ENCODE assay signal across 21 mouse cellular contexts in genomic region chr15:77340581-77340980, GRCm38 (mm10). TPM values are rescaled to one million over a fixed set of nuclear protein-coding genes. Genes with fewer than 3 reads are reported as not detected.
"Had no signal": no experiment of that assay in that cellular context is flagged by ENCODE, and none has a peak within 500 bp of the region (broad histone marks: within the 10 kb centered on the region; RNA-seq: fewer than 3 reads in every experiment).

No protein-coding gene starts in this region.

- H3K9me3 ChIP-seq: limb, embryonic 12.5 days; limb, embryonic 15.5 days had no signal

- H3K27me3 ChIP-seq: limb, embryonic 12.5 days; limb, embryonic 15.5 days had no signal

- H3K4me3 ChIP-seq: limb, embryonic 12.5 days; limb, embryonic 15.5 days had no signal

- H3K36me3 ChIP-seq: limb, embryonic 12.5 days; limb, embryonic 15.5 days had no signal

- H3K4me2 ChIP-seq: limb, embryonic 12.5 days; limb, embryonic 15.5 days; liver, embryonic 11.5 days; midbrain, embryonic 11.5 days had no signal

- ATAC-seq: liver, postnatal 0 days had no signal

- H3K9ac ChIP-seq: limb, embryonic 12.5 days; limb, embryonic 15.5 days; liver, embryonic 14.5 days; liver, postnatal 0 days had no signal

- DNase-seq: kidney, adult 18-20 months; kidney, adult 9 months; kidney, postnatal 14 days; kidney, postnatal 4 days; left cerebral cortex, postnatal 4 days; liver, postnatal 0 days; midbrain, embryonic 14.5 days; thymus, adult 18-20 months; thymus, postnatal 36 days had no signal

- H3K27ac ChIP-seq: limb, embryonic 15.5 days; liver, embryonic 14.5 days had no signal

RNA-seq across cellular contexts. Expression of gene Apol7a, which starts 58.3 kb away (rescaled TPM):
- total RNA-seq: layer of hippocampus, adult 18-20 months; layer of hippocampus, postnatal 14 days; left cerebral cortex, postnatal 4 days; megakaryocyte progenitor cell, adult 5-6 weeks; megakaryocyte-erythroid progenitor cell, adult 5-6 weeks; midbrain, postnatal 0 days had no signal
- polyA plus RNA-seq: limb, embryonic 12.5 days; liver, embryonic 11.5 days; midbrain, embryonic 11.5 days; midbrain, embryonic 14.5 days; midbrain, postnatal 0 days; neural tube, embryonic 11.5 days; neural tube, embryonic 14.5 days had no signal
